Mouse (Mus musculus) small intestine, adult 2 months (tissue): ENCODE measurements around the gene Cyp4f17. TPM values are rescaled to one million over a fixed set of nuclear protein-coding genes. Genes with fewer than 3 reads are reported as not detected.

Experiments
- H3K27ac ChIP-seq: fragments of 200-500 bp; 2 replicates; pipeline ENCODE4 v1.5.1; 2012; ENCODE audit warnings: low read depth, low read length, control low read depth, inconsistent platforms; ENCODE audit not compliant: insufficient read depth
- H3K27me3 ChIP-seq: fragments of 200-500 bp; 2 replicates; pipeline ENCODE4 v1.6.1; 2012; ENCODE audit warnings: mild to moderate bottlenecking, moderate library complexity, low read length, inconsistent platforms; ENCODE audit not compliant: control insufficient read depth, insufficient read depth
- H3K36me3 ChIP-seq: fragments of 200-500 bp; 2 replicates; pipeline ENCODE4 v1.6.1; 2012; ENCODE audit warnings: mild to moderate bottlenecking, low read length, control low read depth, inconsistent platforms; ENCODE audit not compliant: control insufficient read depth, insufficient read depth
- H3K4me1 ChIP-seq: fragments of 200-500 bp; 2 replicates; pipeline ENCODE4 v1.6.1; 2012; ENCODE audit warnings: low read length, inconsistent platforms, mixed read lengths; ENCODE audit not compliant: control insufficient read depth, insufficient read depth, insufficient read length
- H3K4me3 ChIP-seq: fragments of 200-500 bp; 2 replicates; pipeline ENCODE4 v1.5.1; 2012; ENCODE audit warnings: low read depth, mild to moderate bottlenecking, control low read depth, inconsistent platforms, low read length, moderate library complexity
- CTCF ChIP-seq: fragments of 200-500 bp; IDR thresholded peaks from 2 replicates; pipeline ENCODE4 v1.5.1; 2012; ENCODE audit warnings: low read depth, mild to moderate bottlenecking, control low read depth, inconsistent platforms, low read length, moderate library complexity, mixed read lengths; ENCODE audit not compliant: insufficient replicate concordance, insufficient read length; ENCODE audit errors: extremely low read depth
- POLR2A ChIP-seq: fragments of 200-500 bp; IDR thresholded peaks from 2 replicates; pipeline ENCODE4 v1.6.1; 2012; ENCODE audit warnings: low read depth, mild to moderate bottlenecking, control low read depth, inconsistent platforms, low read length, moderate library complexity
- WGBS: fragments of 180-500 bp; shearing (Covaris S2); methylation state at CpG from one replicate; pipeline ENCODE4 v1.1.7; 2018; 5-methylcytosine and 5-hydroxymethylcytosine counted together
- polyA plus RNA-seq: library from polyadenylated mRNA; depleted of rRNA; stranded (reverse); fragments of >200 nt; gene quantifications from 2 replicates; pipeline ENCODE4 v1.2.3, GENCODE M21; 2012; rRNA removed

Cyp4f17 gene
- 2.3 and 2.5 TPM in 2 replicates for polyA plus RNA-seq

- H3K27me3 ChIP-seq: no peaks in the 10 kb centered on the region
- no peak within 1 kb of the TSS for H3K27ac ChIP-seq
- H3K4me3 ChIP-seq: peak within 1 kb of the TSS; percentile 67
- TF ChIP-seq CTCF: no peak
- no peak; the same call in 1 of the 2 replicates for TF ChIP-seq POLR2A
- WGBS: under 1% methylated on average over 30 of the region's 30 CpGs
- H3K4me1 ChIP-seq: no peaks in the 10 kb centered on the region; the same call in 1 of the 2 replicates
- H3K36me3 ChIP-seq: no peaks in the 10 kb centered on the region
Observed at GRCm38 (mm10) chr17:32505851-32506728, at the start of gene Cyp4f17. Cyp4f17 (plus strand) TSS chr17:32506050.

- Histone ChIP-seq H3K27ac (peak overlapping the region; percentile 70), H3K4me3 (peak overlapping the region; percentile 37), H3K4me1 (no peaks in the 10 kb centered on the region), H3K36me3 (no peaks in the 10 kb centered on the region), H3K27me3 (no peaks in the 10 kb centered on the region)
- 33% methylated on average over 7 of the region's 7 CpGs for WGBS
- TF ChIP-seq POLR2A (no peak; the same call in 1 of the 2 replicates), CTCF (no peak)
Observed at GRCm38 (mm10) chr17:32468494-32468893, 37.4 kb upstream of the Cyp4f17 start.

- Histone ChIP-seq H3K27me3 (no peaks in the 10 kb centered on the region), H3K4me3 (no peak overlapping the region), H3K36me3 (no peaks in the 10 kb centered on the region), H3K4me1 (no peaks in the 10 kb centered on the region), H3K27ac (no peak overlapping the region)
- no peak for TF ChIP-seq POLR2A
- TF ChIP-seq CTCF: no peak
- WGBS: 80% methylated on average over 4 of the region's 4 CpGs
Observed at GRCm38 (mm10) chr17:32470795-32471194, 35.1 kb upstream of the Cyp4f17 start.

- H3K36me3 ChIP-seq: no peaks in the 10 kb centered on the region
- H3K27ac ChIP-seq: no peak overlapping the region
- no peaks in the 10 kb centered on the region for H3K4me1 ChIP-seq
- H3K27me3 ChIP-seq: no peaks in the 10 kb centered on the region
- no peak overlapping the region for H3K4me3 ChIP-seq
- 59% methylated on average over 7 of the region's 7 CpGs for WGBS
- TF ChIP-seq POLR2A: no peak
- TF ChIP-seq CTCF: no peak
Observed at GRCm38 (mm10) chr17:32472176-32472575, 33.7 kb upstream of the Cyp4f17 start.

GRCm38 (mm10) chr17:32474954-32475560, 30.8 kb upstream of the Cyp4f17 start:
- Histone ChIP-seq H3K27ac (no peak overlapping the region), H3K36me3 (no peaks in the 10 kb centered on the region), H3K4me1 (no peaks in the 10 kb centered on the region), H3K27me3 (no peaks in the 10 kb centered on the region), H3K4me3 (no peak overlapping the region)
- TF ChIP-seq CTCF: no peak
- TF ChIP-seq POLR2A: no peak
- 64% methylated on average over 5 of the region's 5 CpGs for WGBS

- TF ChIP-seq CTCF: no peak
- no peak for TF ChIP-seq POLR2A
- no peak overlapping the region for H3K4me3 ChIP-seq
- no peaks in the 10 kb centered on the region for H3K36me3 ChIP-seq
- peaks cover 3% of the 10 kb centered on the region; the same call in 1 of the 2 replicates for H3K27me3 ChIP-seq
- no peak overlapping the region for H3K27ac ChIP-seq
- 96% methylated on average over 1 of the region's 1 CpGs for WGBS
- H3K4me1 ChIP-seq: peaks cover 4% of the 10 kb centered on the region; the same call in 1 of the 2 replicates
Observed at GRCm38 (mm10) chr17:32477204-32477603, 28.6 kb upstream of the Cyp4f17 start.

GRCm38 (mm10) chr17:32478727-32479126, 27.1 kb upstream of the Cyp4f17 start:
- Histone ChIP-seq H3K4me1 (peaks cover 9% of the 10 kb centered on the region; the same call in 1 of the 2 replicates), H3K4me3 (no peak overlapping the region), H3K27me3 (peaks cover 3% of the 10 kb centered on the region; the same call in 1 of the 2 replicates), H3K27ac (no peak overlapping the region), H3K36me3 (no peaks in the 10 kb centered on the region)
- 74% methylated on average over 2 of the region's 2 CpGs for WGBS
- TF ChIP-seq CTCF (no peak), POLR2A (no peak)
